Mouse (Mus musculus) hindbrain, embryonic 15.5 days (tissue): ENCODE data around the gene Zfp865. TPM values are rescaled to one million over a fixed set of nuclear protein-coding genes. Genes with fewer than 3 reads are reported as not detected.
"Not testable (repeated sequence)": the region's sequence is repeated elsewhere in the genome, so short reads cannot be mapped to it uniquely, and the experiment has no call there.

ENCODE experiments used
- ATAC-seq: fragments of 200-750 bp; cut with Nextera tagmentation; 2 replicates; pipeline ENCODE4 v1.8.0; 2017; ENCODE audit warnings: low read depth, moderate number of reproducible peaks, moderate TSS enrichment; ENCODE audit not compliant: low FRiP score
- H3K27ac ChIP-seq: fragments of 300-500 bp; sonication (generic); replicated peaks from 2 replicates; pipeline ENCODE4 v1.5.1; 2015; ENCODE audit warnings: mild to moderate bottlenecking, inconsistent platforms
- H3K27me3 ChIP-seq: fragments of 300-500 bp; sonication (generic); 2 replicates; pipeline ENCODE4 v1.6.1; 2015; ENCODE audit warnings: control low read depth, inconsistent platforms
- H3K36me3 ChIP-seq: fragments of 300-500 bp; sonication (generic); 2 replicates; pipeline ENCODE4 v1.6.1; 2015; ENCODE audit warnings: control low read depth, inconsistent platforms
- H3K4me1 ChIP-seq: fragments of 300-500 bp; sonication (generic); replicated peaks from 2 replicates; pipeline ENCODE4 v1.6.1; 2015; ENCODE audit warnings: control low read depth, inconsistent platforms
- H3K4me2 ChIP-seq: fragments of 300-500 bp; sonication (generic); 2 replicates; pipeline ENCODE4 v1.6.1; 2015; ENCODE audit warnings: moderate library complexity, mild to moderate bottlenecking, inconsistent platforms
- H3K4me3 ChIP-seq: fragments of 300-500 bp; sonication (generic); 2 replicates; pipeline ENCODE4 v1.5.1; 2015; ENCODE audit warnings: mild to moderate bottlenecking, inconsistent platforms
- H3K9ac ChIP-seq: fragments of 300-500 bp; sonication (generic); 2 replicates; pipeline ENCODE4 v1.6.1; 2015; ENCODE audit warnings: inconsistent platforms
- H3K9me3 ChIP-seq: fragments of 300-500 bp; sonication (generic); 2 replicates; pipeline ENCODE4 v1.6.1; 2016; ENCODE audit warnings: control low read depth, inconsistent platforms
- WGBS: fragments of 180-500 bp; shearing (Covaris S2); methylation state at CpG from one replicate; pipeline ENCODE4 v1.1.7; 2015; 5-methylcytosine and 5-hydroxymethylcytosine counted together
- polyA plus RNA-seq: library from polyadenylated mRNA; unstranded; fragments of >200 nt; fragmentation: Nextera tagmentation; extraction: Ambion mirVana; gene quantifications from 2 replicates; pipeline ENCODE4 v1.2.1, GENCODE M21; 2015

The Zfp865 gene
- polyA plus RNA-seq, 1 experiment from 2014 or later, result 7.5 TPM

- no peak overlapping the region for H3K27ac ChIP-seq
- H3K36me3 ChIP-seq, result peaks cover 5% of the 10 kb centered on the region
- no peak overlapping the region for H3K4me2 ChIP-seq
- no peaks in the 10 kb centered on the region for H3K9me3 ChIP-seq
- H3K4me1 ChIP-seq, result peaks cover 22% of the 10 kb centered on the region
- H3K27me3 ChIP-seq, result no peaks in the 10 kb centered on the region
- 91% methylated on average over 16 of the region's 16 CpGs for WGBS
- H3K9ac ChIP-seq, result no peak overlapping the region
- no peak overlapping the region for H3K4me3 ChIP-seq
- no peak for ATAC-seq
Measured at GRCm38 (mm10) chr7:5017352-5017751, 2.8 kb upstream of the Zfp865 start.

GRCm38 (mm10) chr7:5017931-5018330 is 2.2 kb upstream of the Zfp865 start:
- ATAC-seq, result no peak
- Histone ChIP-seq H3K9me3 (no peaks in the 10 kb centered on the region), H3K4me1 (peaks cover 22% of the 10 kb centered on the region)

GRCm38 (mm10) chr7:5019576-5019975 is 600 bp upstream of the Zfp865 start:
- H3K36me3 ChIP-seq, ATAC-seq: not testable (repeated sequence)

More at GRCm38 (mm10) chr7:5017931-5018330, 2.2 kb upstream of the Zfp865 start:
- Histone ChIP-seq H3K36me3 (peaks cover 7% of the 10 kb centered on the region; the same call in 1 of the 2 replicates), H3K27ac (no peak overlapping the region), H3K4me2 (no peak overlapping the region), H3K27me3 (no peaks in the 10 kb centered on the region), H3K9ac (no peak overlapping the region), H3K4me3 (no peak overlapping the region)
- WGBS, result 96% methylated on average over 21 of the region's 21 CpGs

GRCm38 (mm10) chr7:5020685-5021084 is 509 bp downstream of the Zfp865 start:
- H3K4me1 ChIP-seq, result peaks cover 22% of the 10 kb centered on the region
- peak; percentile 3 for ATAC-seq
- 0% methylated on average over 10 of the region's 15 CpGs for WGBS

More at GRCm38 (mm10) chr7:5019576-5019975, 600 bp upstream of the Zfp865 start:
- peak overlapping the region; percentile 82 for H3K4me2 ChIP-seq
- H3K27me3 ChIP-seq, H3K9me3 ChIP-seq: not testable (repeated sequence)
- peak overlapping the region; percentile 79 for H3K4me3 ChIP-seq
- H3K9ac ChIP-seq, result peak overlapping the region; percentile 93; the same call in 1 of the 2 replicates
- 28% methylated on average over 8 of the region's 8 CpGs for WGBS
- H3K4me1 ChIP-seq, result peaks cover 22% of the 10 kb centered on the region
- peak overlapping the region; percentile 93 for H3K27ac ChIP-seq

GRCm38 (mm10) chr7:5021197-5021596 is 1.0 kb downstream of the Zfp865 start:
- peak overlapping the region; percentile 82 for H3K4me2 ChIP-seq
- H3K4me3 ChIP-seq, result peak overlapping the region; percentile 79
- H3K27ac ChIP-seq, result peak overlapping the region; percentile 93
- no peak for ATAC-seq
- peaks cover 18% of the 10 kb centered on the region for H3K4me1 ChIP-seq
- no peaks in the 10 kb centered on the region for H3K27me3 ChIP-seq
- no peaks in the 10 kb centered on the region for H3K9me3 ChIP-seq
- H3K9ac ChIP-seq, result peak overlapping the region; percentile 93
- 49% methylated on average over 5 of the region's 5 CpGs for WGBS
- H3K36me3 ChIP-seq, result peaks cover 8% of the 10 kb centered on the region; the same call in 1 of the 2 replicates

More at GRCm38 (mm10) chr7:5020685-5021084, 509 bp downstream of the Zfp865 start:
- Histone ChIP-seq H3K9me3 (no peaks in the 10 kb centered on the region), H3K9ac (peak overlapping the region; percentile 93), H3K27ac (peak overlapping the region; percentile 93), H3K4me3 (peak overlapping the region; percentile 79), H3K36me3 (peaks cover 8% of the 10 kb centered on the region; the same call in 1 of the 2 replicates), H3K27me3 (no peaks in the 10 kb centered on the region), H3K4me2 (peak overlapping the region; percentile 82)

DNA sequence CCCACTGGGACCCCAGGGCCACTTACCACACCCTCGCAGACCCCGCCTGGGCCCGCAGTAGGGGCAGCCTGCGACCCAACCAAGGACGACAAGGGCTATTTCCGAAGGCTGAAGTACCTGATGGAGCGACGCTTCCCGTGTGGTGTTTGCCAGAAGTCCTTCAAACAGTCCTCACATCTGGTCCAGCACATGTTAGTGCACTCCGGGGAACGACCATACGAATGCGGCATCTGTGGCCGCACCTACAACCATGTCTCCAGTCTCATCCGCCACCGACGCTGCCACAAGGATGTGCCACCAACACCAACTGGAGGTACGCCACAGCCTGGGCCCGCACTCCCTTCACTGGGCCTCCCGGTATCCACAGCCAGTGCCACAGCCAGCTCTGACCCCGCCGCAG is 9.4 kb downstream of the Zfp865 start:
- H3K4me3 ChIP-seq, result no peak overlapping the region
- H3K27ac ChIP-seq, result no peak overlapping the region
- no peaks in the 10 kb centered on the region for H3K4me1 ChIP-seq
- ATAC-seq, result no peak
- H3K27me3 ChIP-seq, result no peaks in the 10 kb centered on the region
- WGBS, result 96% methylated on average over 22 of the region's 22 CpGs
- peaks cover 8% of the 10 kb centered on the region for H3K9me3 ChIP-seq
- H3K36me3 ChIP-seq, result peaks cover 55% of the 10 kb centered on the region
- H3K4me2 ChIP-seq, result no peak overlapping the region
- H3K9ac ChIP-seq, result no peak overlapping the region

GRCm38 (mm10) chr7:5029946-5030345 is 9.8 kb downstream of the Zfp865 start:
- WGBS, result 89% methylated on average over 21 of the region's 21 CpGs
- ATAC-seq, result no peak
- no peak overlapping the region for H3K4me2 ChIP-seq
- peaks cover 8% of the 10 kb centered on the region for H3K9me3 ChIP-seq
- peaks cover 59% of the 10 kb centered on the region for H3K36me3 ChIP-seq
- no peaks in the 10 kb centered on the region for H3K4me1 ChIP-seq
- no peak overlapping the region for H3K27ac ChIP-seq
- H3K9ac ChIP-seq, result no peak overlapping the region
- no peaks in the 10 kb centered on the region for H3K27me3 ChIP-seq
- H3K4me3 ChIP-seq, result no peak overlapping the region

- ATAC-seq, result no peak
- no peaks in the 10 kb centered on the region for H3K27me3 ChIP-seq
- 80% methylated on average over 63 of the region's 63 CpGs for WGBS
- H3K4me3 ChIP-seq, result no peak overlapping the region
- no peak overlapping the region for H3K4me2 ChIP-seq
- H3K9ac ChIP-seq, result no peak overlapping the region
- H3K36me3 ChIP-seq, result peaks cover 64% of the 10 kb centered on the region
- no peaks in the 10 kb centered on the region for H3K4me1 ChIP-seq
- peaks cover 8% of the 10 kb centered on the region for H3K9me3 ChIP-seq
- no peak overlapping the region for H3K27ac ChIP-seq
Measured at GRCm38 (mm10) chr7:5030554-5031275, 10.5 kb downstream of the Zfp865 start.

GRCm38 (mm10) chr7:5031496-5031895 is 11.3 kb downstream of the Zfp865 start:
- no peaks in the 10 kb centered on the region for H3K27me3 ChIP-seq
- no peak overlapping the region for H3K9ac ChIP-seq
- H3K4me1 ChIP-seq, result no peaks in the 10 kb centered on the region
- no peak for ATAC-seq
- peaks cover 69% of the 10 kb centered on the region for H3K36me3 ChIP-seq
- H3K4me2 ChIP-seq, result no peak overlapping the region
- H3K27ac ChIP-seq, result no peak overlapping the region
- H3K9me3 ChIP-seq, result peaks cover 8% of the 10 kb centered on the region
- WGBS, result 78% methylated on average over 39 of the region's 46 CpGs
- H3K4me3 ChIP-seq, result no peak overlapping the region

- peaks cover 9% of the 10 kb centered on the region for H3K4me1 ChIP-seq
- H3K4me3 ChIP-seq, result no peak within 1 kb of the TSS
- ATAC-seq, result no peak
- peaks cover 8% of the 10 kb centered on the region for H3K9me3 ChIP-seq
- H3K27me3 ChIP-seq, result no peaks in the 10 kb centered on the region
- H3K36me3 ChIP-seq, result peaks cover 65% of the 10 kb centered on the region
- H3K4me2 ChIP-seq, result no peak within 1 kb of the TSS
- H3K9ac ChIP-seq, result no peak within 1 kb of the TSS
- no peak within 1 kb of the TSS for H3K27ac ChIP-seq
- 91% methylated on average over 3 of the region's 3 CpGs for WGBS
Measured at GRCm38 (mm10) chr7:5033818-5034217, 13.6 kb downstream of the Zfp865 start, which contains the start of gene 4632433K11Rik. TSS of gene 4632433K11Rik (plus strand) at chr7:5034118.

DNA sequence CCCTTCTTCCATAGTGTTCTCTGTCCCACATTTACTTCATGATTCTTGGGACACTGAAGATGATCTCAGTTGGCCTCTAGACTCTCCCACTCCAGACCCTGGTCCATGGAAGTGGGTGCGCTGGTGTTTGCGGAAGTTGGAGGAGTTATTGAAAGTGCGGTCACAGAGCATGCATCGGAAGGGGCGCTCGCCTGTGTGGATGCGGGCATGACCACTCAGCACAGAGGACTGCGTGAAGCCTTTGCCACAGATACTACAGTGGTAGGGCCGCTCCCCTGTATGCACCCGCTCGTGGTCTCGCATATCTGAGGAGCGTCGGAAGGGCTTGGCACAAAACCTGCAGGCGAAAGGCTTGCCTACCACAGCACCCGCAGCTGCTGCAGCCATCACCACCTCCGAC is 15.5 kb downstream of the Zfp865 start:
- H3K4me3 ChIP-seq, result no peak overlapping the region
- peaks cover 2% of the 10 kb centered on the region for H3K9me3 ChIP-seq
- ATAC-seq, result no peak
- H3K9ac ChIP-seq, result no peak overlapping the region
- H3K27ac ChIP-seq, result no peak overlapping the region
- H3K27me3 ChIP-seq, result no peaks in the 10 kb centered on the region
- WGBS, result 97% methylated on average over 17 of the region's 17 CpGs
- H3K4me1 ChIP-seq, result peaks cover 21% of the 10 kb centered on the region
- H3K36me3 ChIP-seq, result peaks cover 47% of the 10 kb centered on the region
- H3K4me2 ChIP-seq, result no peak overlapping the region

DNA sequence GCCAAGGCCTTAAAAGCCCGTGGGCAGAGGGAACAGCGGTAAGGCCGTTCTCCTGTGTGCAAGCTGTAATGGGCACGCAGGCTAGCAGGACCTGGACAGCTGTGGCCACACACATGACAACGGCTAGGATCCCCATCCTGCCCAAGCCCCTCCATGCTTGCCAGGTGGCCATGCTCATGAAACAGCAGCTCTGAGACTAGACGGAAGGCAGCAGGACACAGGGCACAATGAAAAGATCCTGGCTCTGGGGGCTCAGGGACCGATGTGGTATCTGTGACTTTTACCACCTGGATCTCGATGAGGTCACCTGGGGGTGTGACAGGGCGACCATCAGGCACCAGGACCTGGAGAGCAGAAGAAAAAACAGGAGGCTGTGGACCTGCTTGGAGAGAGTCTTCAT is 16.0 kb downstream of the Zfp865 start:
- peaks cover 21% of the 10 kb centered on the region for H3K4me1 ChIP-seq
- H3K9me3 ChIP-seq, result no peaks in the 10 kb centered on the region
- H3K9ac ChIP-seq, result no peak overlapping the region
- ATAC-seq, result no peak
- H3K4me2 ChIP-seq, result no peak overlapping the region
- H3K27ac ChIP-seq, result no peak overlapping the region
- no peak overlapping the region for H3K4me3 ChIP-seq
- 96% methylated on average over 9 of the region's 9 CpGs for WGBS
- H3K36me3 ChIP-seq, result peaks cover 42% of the 10 kb centered on the region
- no peaks in the 10 kb centered on the region for H3K27me3 ChIP-seq
